Mouse (Mus musculus) neural tube, embryonic 12.5 days (tissue): ENCODE results near the gene Plekhh3. TPM values are rescaled to one million over a fixed set of nuclear protein-coding genes. Genes with fewer than 3 reads are reported as not detected.

Experiments used
- ATAC-seq: fragments of 200-750 bp; cut with Nextera tagmentation; 2 replicates; pipeline ENCODE4 v1.8.0; 2017; ENCODE audit warnings: low read depth, mild to moderate bottlenecking, moderate TSS enrichment, moderate library complexity; ENCODE audit not compliant: low FRiP score
- H3K27ac ChIP-seq: fragments of 300-500 bp; sonication (generic); 2 replicates; pipeline ENCODE4 v1.5.1; 2016
- H3K27me3 ChIP-seq: fragments of 300-500 bp; sonication (generic); replicated peaks from 2 replicates; pipeline ENCODE4 v1.6.1; 2016; ENCODE audit warnings: mild to moderate bottlenecking
- H3K36me3 ChIP-seq: fragments of 300-500 bp; sonication (generic); 2 replicates; pipeline ENCODE4 v1.6.1; 2016; ENCODE audit warnings: mild to moderate bottlenecking
- H3K4me1 ChIP-seq: fragments of 300-500 bp; sonication (generic); 2 replicates; pipeline ENCODE4 v1.6.1; 2016
- H3K4me2 ChIP-seq: fragments of 300-500 bp; sonication (generic); replicated peaks from 2 replicates; pipeline ENCODE4 v1.6.1; 2016; ENCODE audit warnings: mild to moderate bottlenecking
- H3K4me3 ChIP-seq: fragments of 300-500 bp; sonication (generic); 2 replicates; pipeline ENCODE4 v1.5.1; 2016
- H3K9ac ChIP-seq: fragments of 300-500 bp; sonication (generic); 2 replicates; pipeline ENCODE4 v1.6.1; 2016; ENCODE audit warnings: mild to moderate bottlenecking
- H3K9me3 ChIP-seq: fragments of 300-500 bp; sonication (generic); 2 replicates; pipeline ENCODE4 v1.6.1; 2016; ENCODE audit warnings: mild to moderate bottlenecking
- WGBS: fragments of 180-500 bp; shearing (Covaris S2); methylation state at CpG from one replicate; pipeline ENCODE4 v1.1.7; 2016; 5-methylcytosine and 5-hydroxymethylcytosine counted together
- polyA plus RNA-seq: library from polyadenylated mRNA; unstranded; fragments of >200 nt; fragmentation: Nextera tagmentation; extraction: Ambion mirVana; gene quantifications from 2 replicates; pipeline ENCODE4 v1.2.1, GENCODE M21; 2016

Gene Plekhh3
- polyA plus RNA-seq, 1 experiment from 2014 or later, result 17.1 TPM

GRCm38 (mm10) chr11:101193076-101193475 lies 21.9 kb upstream of the Plekhh3 start:
- WGBS, result 86% methylated on average over 7 of the region's 7 CpGs
- no peak overlapping the region for H3K4me3 ChIP-seq
- ATAC-seq, result no peak
- no peak overlapping the region for H3K4me2 ChIP-seq
- no peaks in the 10 kb centered on the region for H3K9me3 ChIP-seq
- no peak overlapping the region for H3K9ac ChIP-seq
- no peaks in the 10 kb centered on the region for H3K27me3 ChIP-seq
- H3K27ac ChIP-seq, result no peak overlapping the region
- H3K36me3 ChIP-seq, result peaks cover 5% of the 10 kb centered on the region; the same call in 1 of the 2 replicates
- H3K4me1 ChIP-seq, result peaks cover 26% of the 10 kb centered on the region

GRCm38 (mm10) chr11:101192646-101193045 lies 21.5 kb upstream of the Plekhh3 start:
- ATAC-seq, result no peak
- Histone ChIP-seq H3K9me3 (no peaks in the 10 kb centered on the region), H3K4me2 (no peak overlapping the region), H3K9ac (no peak overlapping the region), H3K27me3 (no peaks in the 10 kb centered on the region), H3K4me1 (peaks cover 26% of the 10 kb centered on the region), H3K36me3 (peaks cover 3% of the 10 kb centered on the region; the same call in 1 of the 2 replicates), H3K4me3 (no peak overlapping the region), H3K27ac (no peak overlapping the region; the same call in 1 of the 2 replicates)
- 95% methylated on average over 6 of the region's 6 CpGs for WGBS

GRCm38 (mm10) chr11:101191919-101192470 lies 20.8 kb upstream of the Plekhh3 start:
- H3K27me3 ChIP-seq, result no peaks in the 10 kb centered on the region
- 83% methylated on average over 4 of the region's 4 CpGs for WGBS
- no peak overlapping the region for H3K9ac ChIP-seq
- no peak for ATAC-seq
- peaks cover 26% of the 10 kb centered on the region for H3K4me1 ChIP-seq
- H3K4me3 ChIP-seq, result no peak overlapping the region
- H3K9me3 ChIP-seq, result no peaks in the 10 kb centered on the region
- no peak overlapping the region for H3K4me2 ChIP-seq
- H3K27ac ChIP-seq, result no peak overlapping the region
- peaks cover 3% of the 10 kb centered on the region; the same call in 1 of the 2 replicates for H3K36me3 ChIP-seq

- no peak for ATAC-seq
- H3K27me3 ChIP-seq, result no peaks in the 10 kb centered on the region
- peaks cover 3% of the 10 kb centered on the region; the same call in 1 of the 2 replicates for H3K36me3 ChIP-seq
- H3K9ac ChIP-seq, result 0 out of 2 replicates have a peak overlapping the region, but pooled peaks have one; percentile 33
- H3K9me3 ChIP-seq, result no peaks in the 10 kb centered on the region
- H3K27ac ChIP-seq, result no peak overlapping the region
- no peak overlapping the region for H3K4me2 ChIP-seq
- 39% methylated on average over 17 of the region's 17 CpGs for WGBS
- no peak overlapping the region for H3K4me3 ChIP-seq
- peaks cover 26% of the 10 kb centered on the region for H3K4me1 ChIP-seq
These were observed 20.1 kb upstream of the Plekhh3 start for GRCm38 (mm10) chr11:101190913-101191907.

- H3K4me3 ChIP-seq, result no peak overlapping the region
- H3K27me3 ChIP-seq, result no peaks in the 10 kb centered on the region
- H3K27ac ChIP-seq, result peak overlapping the region; percentile 59
- 0 out of 2 replicates have a peak overlapping the region, but pooled peaks have one; percentile 9 for H3K4me2 ChIP-seq
- ATAC-seq, result peak; percentile 27; the same call in 1 of the 2 replicates
- 0 out of 2 replicates have a peak overlapping the region, but pooled peaks have one; percentile 33 for H3K9ac ChIP-seq
- H3K4me1 ChIP-seq, result peaks cover 26% of the 10 kb centered on the region
- H3K9me3 ChIP-seq, result no peaks in the 10 kb centered on the region
- WGBS, result 27% methylated on average over 8 of the region's 8 CpGs
- H3K36me3 ChIP-seq, result 0 out of 2 replicates have a peak, but pooled peaks cover 3% of the 10 kb centered on the region
These were observed 19.2 kb upstream of the Plekhh3 start for GRCm38 (mm10) chr11:101190181-101190912.

GRCm38 (mm10) chr11:101189495-101190180 lies 18.5 kb upstream of the Plekhh3 start:
- Histone ChIP-seq H3K4me1 (peaks cover 26% of the 10 kb centered on the region), H3K9me3 (no peaks in the 10 kb centered on the region), H3K4me2 (peak overlapping the region; percentile 16; the same call in 1 of the 2 replicates), H3K36me3 (no peaks in the 10 kb centered on the region), H3K4me3 (no peak overlapping the region), H3K27me3 (no peaks in the 10 kb centered on the region), H3K27ac (peak overlapping the region; percentile 64; the same call in 1 of the 2 replicates), H3K9ac (0 out of 2 replicates have a peak overlapping the region, but pooled peaks have one; percentile 17)
- WGBS, result 13% methylated on average over 6 of the region's 6 CpGs
- ATAC-seq, result peak; percentile 78; the same call in 1 of the 2 replicates

GRCm38 (mm10) chr11:101188166-101188805 lies 17.1 kb upstream of the Plekhh3 start:
- H3K36me3 ChIP-seq, result no peaks in the 10 kb centered on the region
- H3K4me2 ChIP-seq, result no peak overlapping the region
- no peak overlapping the region for H3K4me3 ChIP-seq
- H3K4me1 ChIP-seq, result peaks cover 26% of the 10 kb centered on the region
- no peaks in the 10 kb centered on the region for H3K9me3 ChIP-seq
- WGBS, result 83% methylated on average over 11 of the region's 11 CpGs
- no peak overlapping the region for H3K27ac ChIP-seq
- no peak for ATAC-seq
- H3K9ac ChIP-seq, result no peak overlapping the region
- H3K27me3 ChIP-seq, result no peaks in the 10 kb centered on the region; the same call in 1 of the 2 replicates

- H3K36me3 ChIP-seq, result no peaks in the 10 kb centered on the region
- no peaks in the 10 kb centered on the region; the same call in 1 of the 2 replicates for H3K27me3 ChIP-seq
- H3K27ac ChIP-seq, result no peak overlapping the region
- no peak for ATAC-seq
- no peak overlapping the region for H3K9ac ChIP-seq
- WGBS, result 92% methylated on average over 5 of the region's 5 CpGs
- no peak overlapping the region for H3K4me2 ChIP-seq
- no peak overlapping the region for H3K4me3 ChIP-seq
- no peaks in the 10 kb centered on the region for H3K9me3 ChIP-seq
- peaks cover 26% of the 10 kb centered on the region for H3K4me1 ChIP-seq
These were observed 16.4 kb upstream of the Plekhh3 start for GRCm38 (mm10) chr11:101187541-101187940.

GRCm38 (mm10) chr11:101186526-101187247 lies 15.5 kb upstream of the Plekhh3 start:
- WGBS, result 89% methylated on average over 27 of the region's 27 CpGs
- Histone ChIP-seq H3K9ac (no peak overlapping the region), H3K4me3 (no peak overlapping the region), H3K4me2 (no peak overlapping the region), H3K4me1 (peaks cover 26% of the 10 kb centered on the region), H3K36me3 (no peaks in the 10 kb centered on the region), H3K27me3 (no peaks in the 10 kb centered on the region; the same call in 1 of the 2 replicates), H3K27ac (no peak overlapping the region), H3K9me3 (no peaks in the 10 kb centered on the region)
- no peak for ATAC-seq

GRCm38 (mm10) chr11:101185441-101185840 lies 14.3 kb upstream of the Plekhh3 start:
- Histone ChIP-seq H3K27ac (no peak overlapping the region), H3K9ac (no peak overlapping the region), H3K36me3 (no peaks in the 10 kb centered on the region), H3K4me1 (peaks cover 14% of the 10 kb centered on the region), H3K4me2 (no peak overlapping the region), H3K9me3 (no peaks in the 10 kb centered on the region), H3K4me3 (no peak overlapping the region), H3K27me3 (peaks cover 2% of the 10 kb centered on the region; the same call in 1 of the 2 replicates)
- no peak for ATAC-seq
- WGBS, result 96% methylated on average over 4 of the region's 4 CpGs
